Mouse (Mus musculus): Measurements from ENCODE around the gene Cox5a. TPM values are rescaled to one million over a fixed set of nuclear protein-coding genes. Genes with fewer than 3 reads are reported as not detected.

Gene Cox5a
- polyA plus RNA-seq, 1 experiment = 401 TPM

GRCm38 (mm10) chr9:57502911-57503621 is 18.0 kb upstream of the Cox5a start:
- no peaks in the 10 kb centered on the region for H3K4me1 ChIP-seq (ENCODE audit: control insufficient read depth, insufficient read depth, low read length)

GRCm38 (mm10) chr9:57503622-57504380 is 17.3 kb upstream of the Cox5a start, which contains the start of gene Rpp25:
Gene Rpp25, plus strand, starts transcription at chr9:57504026.
- H3K27ac ChIP-seq (ENCODE audit: insufficient read depth, low read length) = peak within 1 kb of the TSS; percentile 11; the same call in 1 of the 2 replicates
- H3K4me1 ChIP-seq (ENCODE audit: control insufficient read depth, insufficient read depth, low read length) = no peaks in the 10 kb centered on the region

More at GRCm38 (mm10) chr9:57502911-57503621, 18.0 kb upstream of the Cox5a start:
- Histone ChIP-seq H3K27ac (ENCODE audit: insufficient read depth, low read length) (peak overlapping the region; percentile 11; the same call in 1 of the 2 replicates), H3K4me3 (ENCODE audit: insufficient read depth, low read length) (peak overlapping the region; percentile 43)
- TF ChIP-seq CTCF (IDR thresholded peaks at IDR 0.05; ENCODE audit: extremely low read depth, insufficient read depth, low read length) (no peak), POLR2A (IDR thresholded peaks at IDR 0.05; ENCODE audit: extremely low read depth, insufficient read depth, low read length) (no peak)

GRCm38 (mm10) chr9:57504381-57504700 is 16.7 kb upstream of the Cox5a start:
- Histone ChIP-seq H3K4me3 (ENCODE audit: insufficient read depth, low read length) (peak overlapping the region; percentile 43), H3K27ac (ENCODE audit: insufficient read depth, low read length) (no peak overlapping the region), H3K4me1 (ENCODE audit: control insufficient read depth, insufficient read depth, low read length) (no peaks in the 10 kb centered on the region)
- TF ChIP-seq CTCF (IDR thresholded peaks at IDR 0.05; ENCODE audit: extremely low read depth, insufficient read depth, low read length) = no peak
- no peak for TF ChIP-seq POLR2A (IDR thresholded peaks at IDR 0.05; ENCODE audit: extremely low read depth, insufficient read depth, low read length)

More at GRCm38 (mm10) chr9:57503622-57504380, 17.3 kb upstream of the Cox5a start, which contains the start of gene Rpp25:
- H3K4me3 ChIP-seq (ENCODE audit: insufficient read depth, low read length) = peak within 1 kb of the TSS; percentile 43
- TF ChIP-seq POLR2A (IDR thresholded peaks at IDR 0.05; ENCODE audit: extremely low read depth, insufficient read depth, low read length) (0 out of 2 replicates have a peak, but pooled peaks have one; percentile 27), CTCF (IDR thresholded peaks at IDR 0.05; ENCODE audit: extremely low read depth, insufficient read depth, low read length) (no peak)

GRCm38 (mm10) chr9:57504891-57505290 is 16.2 kb upstream of the Cox5a start:
- Histone ChIP-seq H3K4me3 (ENCODE audit: insufficient read depth, low read length) (peak overlapping the region; percentile 43; the same call in 1 of the 2 replicates), H3K27ac (ENCODE audit: insufficient read depth, low read length) (no peak overlapping the region), H3K4me1 (ENCODE audit: control insufficient read depth, insufficient read depth, low read length) (no peaks in the 10 kb centered on the region)
- TF ChIP-seq POLR2A (IDR thresholded peaks at IDR 0.05; ENCODE audit: extremely low read depth, insufficient read depth, low read length) = no peak
- TF ChIP-seq CTCF (IDR thresholded peaks at IDR 0.05; ENCODE audit: extremely low read depth, insufficient read depth, low read length) = no peak

GRCm38 (mm10) chr9:57505700-57506099 is 15.4 kb upstream of the Cox5a start:
- TF ChIP-seq POLR2A (IDR thresholded peaks at IDR 0.05; ENCODE audit: extremely low read depth, insufficient read depth, low read length) = no peak
- no peak for TF ChIP-seq CTCF (IDR thresholded peaks at IDR 0.05; ENCODE audit: extremely low read depth, insufficient read depth, low read length)
- Histone ChIP-seq H3K4me3 (ENCODE audit: insufficient read depth, low read length) (no peak overlapping the region), H3K27ac (ENCODE audit: insufficient read depth, low read length) (no peak overlapping the region), H3K4me1 (ENCODE audit: control insufficient read depth, insufficient read depth, low read length) (no peaks in the 10 kb centered on the region)

GRCm38 (mm10) chr9:57510577-57510976 is 10.5 kb upstream of the Cox5a start:
- TF ChIP-seq POLR2A (IDR thresholded peaks at IDR 0.05; ENCODE audit: extremely low read depth, insufficient read depth, low read length) (no peak), CTCF (IDR thresholded peaks at IDR 0.05; ENCODE audit: extremely low read depth, insufficient read depth, low read length) (no peak)
- Histone ChIP-seq H3K4me3 (ENCODE audit: insufficient read depth, low read length) (no peak overlapping the region), H3K27ac (ENCODE audit: insufficient read depth, low read length) (no peak overlapping the region), H3K4me1 (ENCODE audit: control insufficient read depth, insufficient read depth, low read length) (no peaks in the 10 kb centered on the region)

GRCm38 (mm10) chr9:57517113-57517512 is 4.0 kb upstream of the Cox5a start:
- no peak for TF ChIP-seq POLR2A (IDR thresholded peaks at IDR 0.05; ENCODE audit: extremely low read depth, insufficient read depth, low read length)
- TF ChIP-seq CTCF (IDR thresholded peaks at IDR 0.05; ENCODE audit: extremely low read depth, insufficient read depth, low read length) = peak; percentile 82
- H3K4me3 ChIP-seq (ENCODE audit: insufficient read depth, low read length) = no peak overlapping the region
- H3K27ac ChIP-seq (ENCODE audit: insufficient read depth, low read length) = no peak overlapping the region
- peaks cover 1% of the 10 kb centered on the region; the same call in 1 of the 2 replicates for H3K4me1 ChIP-seq (ENCODE audit: control insufficient read depth, insufficient read depth, low read length)

GRCm38 (mm10) chr9:57520375-57521055 is 559 bp upstream of the Cox5a start:
- peak overlapping the region; percentile 92 for H3K27ac ChIP-seq (ENCODE audit: insufficient read depth, low read length)
- H3K4me3 ChIP-seq (ENCODE audit: insufficient read depth, low read length) = peak overlapping the region; percentile 85
- H3K4me1 ChIP-seq (ENCODE audit: control insufficient read depth, insufficient read depth, low read length) = peaks cover 3% of the 10 kb centered on the region; the same call in 1 of the 2 replicates
- no peak for TF ChIP-seq POLR2A (IDR thresholded peaks at IDR 0.05; ENCODE audit: extremely low read depth, insufficient read depth, low read length)

All from cortical plate, adult 2 months (tissue).